Mouse (Mus musculus): ENCODE measurements at regions not wholly inside any gene's neighbourhood (a gene's known extent, or its start where the extent isn't known, plus 50 kb on each side); places are given as distances from the start of the nearest gene placed in this dataset.
"Not testable (repeated sequence)": the region's sequence is repeated elsewhere in the genome, so short reads cannot be mapped to it uniquely, and the experiment has no call there.

DNA sequence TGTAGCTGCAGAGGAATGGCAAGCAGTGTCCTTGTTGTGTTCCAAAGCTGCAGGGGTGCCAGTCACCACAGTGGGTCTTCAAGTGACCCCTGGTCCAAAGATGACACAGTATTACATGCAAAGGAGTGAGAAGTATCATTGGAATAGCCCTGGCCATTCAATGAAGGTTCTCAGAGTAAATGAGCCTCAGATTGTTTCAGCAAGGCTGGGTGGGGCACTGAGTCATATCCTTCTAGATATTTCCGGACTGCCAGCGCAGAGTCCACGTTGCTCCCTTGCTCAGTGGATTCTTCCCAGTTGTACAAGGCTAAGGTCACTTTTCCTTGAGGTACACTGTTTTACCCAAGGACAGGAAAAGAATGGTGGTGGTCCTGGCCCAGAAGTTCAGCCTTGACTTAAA is 319.2 kb upstream of the Irx1 start:
- DNase-seq, result no peak

DNA sequence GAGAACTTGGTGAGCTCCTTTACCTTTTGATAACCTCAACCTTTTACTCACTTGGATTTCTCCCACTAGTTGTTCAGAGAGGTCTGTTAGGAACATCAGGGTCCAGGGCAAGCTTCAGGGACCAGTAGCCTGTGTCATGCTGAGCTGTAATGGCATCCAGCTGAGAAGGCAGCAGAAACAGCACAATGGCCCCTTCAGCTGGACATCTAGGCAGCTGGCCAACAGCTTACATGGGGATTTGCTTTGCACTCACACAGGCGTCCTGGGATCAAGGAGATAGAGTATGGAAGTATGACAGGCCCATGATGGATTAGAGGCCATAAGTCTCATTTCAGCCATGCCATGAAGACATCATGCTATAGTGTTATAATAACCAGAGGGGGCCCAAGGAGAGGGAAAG is 320.2 kb upstream of the Irx1 start:
- no peak for DNase-seq

DNA sequence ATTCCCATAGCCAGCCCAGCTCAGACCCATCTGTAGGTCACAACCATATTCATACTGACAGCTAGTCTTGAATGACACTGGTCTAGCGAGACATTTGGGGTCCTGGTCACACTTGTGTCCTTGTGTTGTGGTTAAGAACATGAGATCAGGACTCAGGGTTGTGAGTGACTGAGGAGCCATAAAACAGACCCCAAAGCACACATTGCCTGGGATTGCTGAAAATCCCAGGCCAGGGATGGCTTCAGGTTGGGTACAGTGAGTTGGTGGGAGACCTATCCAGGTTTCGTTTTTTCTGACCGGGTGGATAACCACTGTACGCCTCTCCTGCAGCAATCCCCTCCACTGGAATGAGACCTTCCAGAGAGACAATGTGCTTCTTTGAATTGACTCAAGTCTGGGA is 322.8 kb upstream of the Irx1 start:
- no peak for DNase-seq

DNA sequence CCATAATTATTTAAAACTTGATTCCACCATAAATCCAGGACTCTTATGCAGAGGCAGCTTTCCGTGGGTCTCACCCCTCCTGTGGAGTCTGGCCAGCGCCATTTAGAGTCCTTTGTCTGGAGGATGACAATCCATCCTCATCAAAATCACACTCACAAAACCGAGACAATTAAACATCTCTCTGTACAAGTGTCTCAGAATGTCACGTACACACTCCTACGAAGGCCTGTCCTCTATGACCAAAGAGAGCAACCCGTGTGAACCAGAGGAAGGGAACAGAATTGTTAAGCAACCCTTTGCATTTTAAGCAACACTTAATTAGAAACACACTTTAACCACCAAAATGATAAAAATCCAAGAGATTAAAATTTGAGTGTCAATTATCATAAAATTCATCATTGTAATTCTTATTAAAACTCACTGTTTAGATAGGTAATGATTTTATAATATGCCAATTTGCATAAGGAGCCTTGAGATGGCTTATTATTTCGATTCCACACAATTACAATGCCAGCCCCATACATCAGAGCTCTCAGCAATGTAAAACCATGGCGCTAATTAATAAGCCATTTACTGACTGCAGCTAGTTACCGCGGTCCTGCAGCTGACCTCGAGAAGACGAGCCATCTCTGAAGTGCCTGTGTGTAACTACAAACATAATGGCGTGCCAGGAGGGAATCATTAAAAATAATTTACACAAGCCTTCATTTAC is 325.0 kb upstream of the Irx1 start:
- DNase-seq, result no peak

DNA sequence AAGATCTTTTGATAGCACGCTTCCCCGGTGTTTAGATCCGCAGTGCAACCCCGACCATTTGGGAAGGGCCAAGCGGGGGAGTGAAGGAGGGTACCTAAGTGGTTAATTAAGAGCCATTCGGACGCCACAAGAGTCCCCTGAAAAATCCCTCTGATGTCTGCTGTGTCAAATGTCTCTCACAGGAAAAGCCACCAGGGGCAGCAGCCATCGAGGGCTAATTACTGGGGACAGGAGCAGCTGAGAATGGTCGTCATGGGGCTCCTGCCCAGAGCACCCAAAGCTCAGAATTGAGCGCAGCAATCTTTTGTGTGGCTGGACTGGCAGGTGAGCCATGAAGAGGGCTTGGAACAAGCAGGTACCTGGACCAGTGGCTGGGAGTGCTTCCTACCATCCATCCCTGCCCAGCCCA is 325.6 kb upstream of the Irx1 start:
- no peak for DNase-seq

DNA sequence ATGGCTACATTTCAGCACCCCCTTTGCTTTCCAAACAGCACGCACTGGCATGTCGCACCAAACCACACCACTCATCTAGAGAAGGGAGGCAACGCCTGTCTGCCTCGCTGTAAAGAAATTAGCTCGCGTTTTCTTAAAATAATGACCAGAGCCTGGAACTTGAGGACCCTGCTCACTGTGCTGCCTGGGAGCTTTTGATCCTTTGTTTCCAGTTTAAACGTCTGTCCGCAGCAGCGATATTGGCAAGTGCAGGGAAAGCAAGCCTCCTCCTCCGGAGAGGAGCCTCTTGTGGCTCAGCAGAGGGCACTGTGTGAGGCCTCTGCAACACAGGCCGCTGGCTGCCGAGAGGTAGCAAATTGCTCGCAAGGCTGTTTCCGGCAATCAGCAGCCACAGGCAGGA is 328.8 kb upstream of the Irx1 start:
- DNase-seq, result no peak

DNA sequence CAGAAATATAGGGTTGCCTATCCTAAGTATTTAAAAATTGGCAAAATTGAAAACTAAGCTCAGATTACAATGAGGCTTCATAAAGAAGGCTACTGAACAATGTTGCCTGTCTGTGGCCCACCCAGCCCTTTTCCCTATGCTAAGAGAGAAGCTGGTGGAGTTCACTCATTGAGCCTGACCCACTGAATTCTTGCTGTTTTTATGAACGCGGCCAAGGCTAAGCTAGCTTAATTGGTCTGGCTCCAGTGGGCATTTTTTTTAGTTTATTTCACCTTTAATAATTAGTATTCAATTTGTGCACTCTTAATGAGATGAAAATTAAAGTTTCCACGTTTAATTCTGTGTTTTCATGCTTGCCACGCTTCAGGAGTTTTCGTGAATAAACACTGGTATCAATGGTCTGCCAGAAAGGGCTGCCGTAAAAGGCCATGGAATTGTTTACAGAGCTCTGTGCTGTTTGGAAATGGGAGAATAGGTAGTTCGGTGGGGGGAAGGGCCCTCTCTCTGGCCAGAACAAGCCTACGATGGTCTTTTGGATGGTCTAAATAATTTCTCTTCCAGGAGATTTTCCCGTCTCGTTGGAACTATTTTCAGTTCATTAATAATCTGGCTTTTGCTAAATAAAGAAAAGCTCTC is 329.7 kb upstream of the Irx1 start:
- DNase-seq, result no peak

DNA sequence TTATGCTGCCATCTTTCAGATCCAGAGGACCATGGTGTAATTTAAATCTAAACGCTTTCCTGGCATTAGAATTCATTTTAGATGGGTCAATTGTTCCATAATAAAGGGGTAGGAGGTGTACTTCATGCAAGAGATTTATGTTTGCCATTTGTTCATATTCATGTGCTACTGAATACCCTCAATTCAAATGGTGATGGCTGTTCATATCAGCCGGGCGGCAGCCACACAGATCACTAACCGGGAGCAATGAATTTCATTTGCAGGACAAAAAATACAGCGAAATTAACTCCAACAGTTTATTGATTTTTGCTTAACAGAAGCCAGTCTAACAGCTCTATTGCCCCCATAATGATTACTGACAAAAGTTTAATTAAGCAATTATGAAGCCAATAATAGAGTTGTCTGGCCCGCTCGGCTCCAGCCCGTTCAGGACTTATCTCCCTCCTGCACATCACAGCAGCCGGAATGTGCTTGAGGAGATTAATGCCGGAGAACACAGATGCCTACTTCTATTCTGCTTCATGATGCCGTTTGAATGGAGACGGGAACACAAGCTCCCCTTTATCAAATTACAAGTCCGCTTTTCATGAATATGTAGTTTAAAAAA is 330.3 kb upstream of the Irx2 start:
- DNase-seq, result no peak

DNA sequence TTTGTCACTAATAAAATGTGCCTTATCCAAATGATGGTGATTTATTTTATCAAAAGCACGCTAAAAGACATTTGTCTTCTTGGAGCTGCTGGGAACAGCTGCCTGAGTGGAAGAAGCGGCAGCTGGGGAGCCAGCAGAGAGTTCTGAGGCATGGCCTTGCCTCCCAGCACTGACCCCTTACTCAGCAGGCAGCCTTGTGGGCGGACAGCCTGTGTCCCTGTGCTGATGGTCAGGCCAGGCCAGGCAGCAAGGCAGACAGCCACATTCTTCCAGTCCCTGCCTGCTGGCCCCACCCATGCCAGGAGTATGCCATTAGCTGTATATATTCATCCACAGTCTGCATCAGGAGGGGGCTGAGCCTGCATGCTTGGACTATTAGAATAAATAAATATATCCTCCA is 329.0 kb upstream of the Irx2 start:
- DNase-seq, result no peak

DNA sequence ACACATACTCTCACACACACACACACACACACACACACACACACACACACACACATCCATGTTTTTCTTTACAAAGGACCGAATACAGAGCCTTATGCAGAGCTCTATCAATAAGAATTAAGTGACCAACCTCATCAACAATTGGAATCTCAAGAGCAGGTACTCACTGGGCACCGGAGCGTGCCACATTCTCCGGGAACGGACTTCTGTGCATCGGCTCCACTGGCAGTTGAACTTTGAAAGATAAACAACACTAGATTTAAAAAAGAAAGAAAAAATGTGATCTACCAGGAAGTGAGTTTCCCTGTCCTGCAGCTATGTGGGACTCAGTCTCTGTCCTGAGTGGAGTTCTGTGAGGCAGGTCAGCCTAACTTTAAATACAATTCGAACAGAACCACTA is 327.5 kb upstream of the Irx2 start:
- DNase-seq, result no peak

DNA sequence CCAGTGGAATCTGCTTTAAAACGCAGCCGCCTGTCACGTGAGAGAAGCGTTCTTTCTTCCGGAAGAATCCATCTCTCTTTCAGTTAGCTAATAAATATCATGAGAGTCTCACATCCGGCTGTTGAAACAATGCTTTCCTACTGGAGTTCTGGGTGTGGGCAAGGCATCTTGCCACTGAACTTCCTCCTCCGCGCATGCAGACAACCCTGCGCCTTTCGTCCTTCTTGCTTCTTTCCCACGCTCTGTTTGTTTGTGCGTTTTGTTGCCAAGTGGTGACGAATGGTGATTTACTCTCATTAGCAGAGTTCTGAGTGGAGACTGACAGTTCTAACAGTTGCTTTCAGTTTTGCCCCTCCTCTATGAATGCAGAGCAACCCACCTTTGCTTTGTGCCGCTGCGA is 326.8 kb upstream of the Irx2 start:
- DNase-seq, result no peak

DNA sequence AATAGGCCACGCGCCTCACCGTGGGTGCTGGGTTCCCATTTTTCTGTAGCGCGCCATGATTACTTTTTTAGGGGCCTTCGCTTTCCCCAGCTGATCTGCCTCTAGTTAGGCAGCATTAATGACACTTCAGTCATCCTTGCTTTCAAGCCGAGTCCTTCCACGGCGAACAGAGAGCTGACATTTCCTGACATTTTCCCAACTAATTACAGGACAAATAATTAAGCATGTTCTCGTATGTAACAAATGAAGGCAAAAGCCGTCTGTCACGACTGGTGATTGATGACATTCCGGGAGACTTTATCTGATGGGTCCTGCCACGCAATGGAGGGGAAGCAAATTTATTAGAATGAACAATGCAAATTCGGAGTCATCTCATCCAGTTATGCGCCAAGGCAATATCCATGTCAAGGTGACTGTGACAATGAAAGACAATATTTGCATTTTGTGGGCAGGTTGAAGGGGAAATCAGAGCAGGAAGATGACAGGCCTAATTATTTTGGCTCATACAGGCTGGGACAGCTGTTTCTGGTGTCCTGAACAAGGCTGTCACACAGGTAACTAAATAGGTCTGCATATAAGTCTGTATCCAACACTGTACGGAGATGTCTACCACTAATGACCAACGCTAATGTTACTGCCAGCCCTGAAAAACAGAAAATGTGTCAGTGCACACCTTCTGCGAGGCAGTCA is 326.0 kb upstream of the Irx2 start:
- no peak for DNase-seq

DNA sequence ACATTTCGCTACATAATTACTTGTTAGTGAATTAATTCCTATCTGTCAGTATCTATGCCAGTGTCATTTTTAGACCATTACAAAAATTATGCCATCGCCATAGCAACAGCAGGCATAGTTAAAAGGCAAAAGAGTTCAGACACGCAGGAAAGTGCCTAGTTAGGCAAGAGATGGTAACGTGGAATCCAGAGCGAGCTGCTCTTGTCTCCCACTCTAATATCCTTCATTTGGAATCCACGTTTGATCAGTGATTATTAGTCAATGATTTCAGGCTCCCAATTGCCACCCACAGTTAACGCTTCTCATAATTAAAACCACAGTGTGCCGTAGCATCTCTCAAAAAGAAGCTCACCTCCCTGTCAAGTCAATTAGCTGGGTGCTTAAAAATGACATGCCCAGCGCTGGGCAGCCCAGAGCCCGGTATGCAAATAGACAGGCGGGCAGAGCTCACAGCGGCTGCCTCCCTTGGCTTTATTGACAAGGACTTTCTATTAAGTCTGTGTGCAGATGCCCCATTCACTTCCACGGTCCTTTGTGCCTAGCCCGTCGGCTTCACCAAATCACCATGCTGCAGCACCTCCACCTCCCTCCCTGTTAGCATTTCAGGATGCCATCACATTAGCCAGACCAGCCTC is 325.4 kb upstream of the Irx2 start:
- no peak for DNase-seq

DNA sequence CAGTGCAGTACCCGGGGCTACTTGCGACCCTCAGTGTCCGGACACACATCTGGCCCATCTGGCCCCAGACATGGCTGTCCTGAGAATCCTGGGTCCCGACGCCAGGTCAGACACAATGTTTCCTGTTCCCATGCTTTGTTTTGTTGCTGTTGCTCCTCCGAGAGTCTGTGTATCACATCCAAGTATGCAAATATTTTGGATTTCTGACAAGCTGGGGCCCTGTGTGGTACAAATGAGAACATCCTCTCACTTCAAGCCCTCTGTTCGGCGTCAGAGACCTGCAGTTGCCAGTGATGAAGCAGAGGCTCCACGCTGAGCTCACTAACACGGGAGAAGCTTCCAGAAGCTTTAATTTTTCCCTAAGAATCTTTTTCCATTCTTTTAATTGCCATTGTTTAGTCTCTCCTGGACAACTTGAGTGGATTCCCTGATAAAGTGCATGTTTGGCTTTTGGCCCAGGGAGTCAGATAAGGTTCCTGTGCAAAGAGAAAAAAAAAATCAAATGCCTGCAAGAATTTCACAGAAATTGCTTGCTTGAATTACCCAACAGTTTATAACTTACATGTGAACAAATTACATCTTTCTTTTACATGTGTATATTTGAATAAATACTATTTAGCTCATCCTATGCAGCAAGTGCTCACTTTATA is 304.5 kb upstream of the Irx2 start:
- no peak for DNase-seq

DNA sequence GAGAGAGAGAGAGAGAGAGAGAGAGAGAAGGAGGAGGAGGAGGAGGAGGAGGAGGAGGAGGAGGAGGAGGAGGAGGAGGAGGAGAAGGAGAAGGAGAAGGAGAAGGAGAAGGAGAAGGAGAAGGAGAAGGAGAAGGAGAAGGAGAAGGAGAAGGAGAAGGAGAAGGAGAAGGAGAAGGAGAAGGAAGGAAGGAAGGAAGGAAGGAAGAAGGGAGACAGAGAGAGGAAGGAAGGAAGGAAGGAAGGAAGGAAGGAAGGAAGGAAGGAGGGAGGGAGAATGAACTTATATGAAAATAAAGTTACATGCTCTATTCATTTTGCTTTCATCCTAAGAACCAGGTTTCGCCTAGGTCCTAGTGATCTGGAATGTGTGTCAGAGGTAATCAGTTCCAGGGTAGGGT is 302.4 kb upstream of the Irx2 start:
- not testable (repeated sequence) for DNase-seq

DNA sequence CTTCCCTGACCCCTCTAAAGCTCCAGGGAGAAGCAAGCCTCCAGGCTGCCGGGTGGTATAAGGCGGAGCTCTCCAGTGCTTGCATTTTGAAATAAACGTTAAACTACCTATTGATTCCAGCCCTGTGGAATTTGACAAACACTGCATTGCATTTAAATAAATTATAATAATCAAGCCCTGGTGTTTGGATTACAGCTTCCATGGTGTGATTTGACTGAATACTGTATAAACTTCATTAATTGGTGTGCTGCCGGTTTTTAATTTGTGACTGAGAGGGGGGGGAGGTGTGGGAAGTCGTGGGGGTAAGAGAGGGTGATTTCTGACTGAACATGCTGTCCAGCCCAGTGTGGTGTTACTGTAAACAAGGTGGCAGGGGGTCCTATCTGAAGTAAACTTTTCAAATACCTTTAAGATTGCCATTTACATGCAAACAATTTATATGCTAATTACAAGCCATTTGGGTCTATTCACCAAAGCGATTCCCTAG is 282.9 kb upstream of the Irx2 start:
- no peak for DNase-seq

DNA sequence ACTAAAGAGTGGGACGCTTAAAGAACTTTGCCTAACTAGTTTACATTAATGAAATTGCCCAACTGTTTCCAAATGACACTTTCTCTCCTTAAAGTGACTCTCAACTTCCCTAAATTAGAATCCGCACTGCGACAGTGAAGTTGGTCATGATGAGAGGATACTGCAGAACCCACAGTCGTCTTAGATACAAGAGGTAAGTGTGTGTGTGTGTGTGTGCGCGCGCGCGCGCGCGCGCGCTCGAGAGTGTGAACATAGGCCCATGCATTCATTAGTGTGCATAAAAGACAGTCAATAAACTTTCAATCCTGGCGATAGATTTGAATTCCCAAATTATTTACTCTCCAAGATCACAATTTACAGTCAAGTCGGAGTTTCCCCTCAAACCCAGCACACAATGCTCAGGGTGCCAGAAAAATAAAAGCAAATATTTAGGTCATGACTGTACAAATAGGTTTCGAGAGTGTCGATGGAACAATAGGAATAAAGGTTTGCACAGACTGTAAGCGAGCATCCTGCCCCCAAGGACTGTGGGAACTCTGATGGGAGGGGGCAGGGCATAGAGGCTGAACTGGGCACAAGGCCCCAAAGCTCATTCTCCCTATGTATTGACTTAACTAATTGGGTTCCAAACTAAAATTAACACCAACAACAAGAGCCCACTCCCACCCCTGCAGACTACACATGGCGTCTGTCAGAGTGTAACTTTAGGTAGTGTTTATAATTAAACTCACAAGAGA is 282.2 kb upstream of the Irx2 start:
- no peak for DNase-seq

DNA sequence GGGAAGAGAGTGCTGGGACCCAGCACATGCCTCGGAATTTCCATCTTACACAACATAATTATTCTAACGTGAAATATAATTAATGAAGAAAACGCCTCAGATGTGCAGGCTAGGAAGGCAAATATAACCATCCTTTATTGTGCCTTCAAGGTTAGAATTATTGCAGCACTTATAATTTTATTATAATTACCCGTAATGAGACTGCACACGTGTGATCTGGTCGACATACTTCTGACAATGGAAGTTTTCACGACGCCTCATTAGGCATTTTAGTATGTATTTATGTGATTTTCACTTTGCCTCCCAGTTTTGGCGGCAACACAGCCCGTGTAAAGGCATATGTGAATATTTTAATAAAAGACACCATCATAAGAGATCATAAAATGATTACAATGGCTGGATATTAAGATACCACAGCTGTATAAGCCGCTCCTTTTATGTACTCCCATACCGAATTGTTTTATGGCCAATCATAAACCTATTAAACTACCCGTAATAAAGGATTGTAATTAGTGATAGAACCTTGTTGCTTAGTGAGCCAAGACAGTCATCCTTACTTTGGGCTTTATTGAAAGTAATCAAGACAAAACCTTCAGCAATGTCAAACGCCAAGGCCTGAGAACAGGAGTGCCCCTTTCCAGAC is 281.6 kb upstream of the Irx2 start:
- no peak for DNase-seq

DNA sequence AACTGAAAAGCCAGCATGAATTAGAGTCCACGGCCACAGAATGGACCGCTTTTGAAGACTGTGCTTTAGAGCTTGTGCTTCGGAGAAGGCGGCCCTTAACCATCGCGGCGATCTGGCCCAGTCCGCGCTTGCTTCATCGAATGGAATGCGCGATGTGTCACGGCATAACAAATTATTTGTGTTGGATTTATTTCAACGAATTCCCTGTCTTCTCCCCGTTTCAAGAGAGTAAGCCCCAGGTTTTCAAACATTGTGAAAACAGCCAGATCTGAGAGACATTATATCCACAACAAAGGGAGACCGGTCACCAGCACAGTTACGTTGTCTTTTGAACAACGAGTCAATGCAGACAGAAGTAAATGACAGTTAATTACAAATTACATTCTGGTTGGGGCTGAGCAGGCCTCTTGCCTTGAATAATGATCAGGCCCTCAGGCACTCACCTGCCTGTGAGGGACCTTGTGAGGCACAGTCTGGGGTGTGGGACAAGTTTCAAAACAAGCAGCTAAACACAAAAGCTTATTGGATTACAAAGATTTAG is 275.9 kb upstream of the Irx2 start:
- no peak for DNase-seq

DNA sequence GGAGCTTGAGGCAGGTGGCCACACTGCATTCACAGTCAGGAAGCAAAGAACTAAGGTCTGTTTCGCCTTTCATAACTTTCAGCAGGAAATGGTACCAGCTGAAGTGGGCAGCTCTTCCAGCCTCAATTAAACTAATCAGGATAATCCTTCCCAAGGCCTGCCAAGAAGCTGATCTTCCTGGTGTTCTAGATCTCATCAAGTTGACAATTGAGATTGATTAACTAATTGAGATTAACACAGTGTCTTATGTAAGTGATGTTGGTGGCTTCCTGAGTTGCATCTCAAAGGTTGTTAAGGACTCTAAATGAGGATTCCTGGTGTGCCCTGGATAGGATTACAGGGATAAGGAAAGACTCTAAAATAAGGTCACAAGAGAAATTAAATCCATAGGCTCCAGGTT is 273.3 kb upstream of the Irx2 start:
- no peak for DNase-seq

DNA sequence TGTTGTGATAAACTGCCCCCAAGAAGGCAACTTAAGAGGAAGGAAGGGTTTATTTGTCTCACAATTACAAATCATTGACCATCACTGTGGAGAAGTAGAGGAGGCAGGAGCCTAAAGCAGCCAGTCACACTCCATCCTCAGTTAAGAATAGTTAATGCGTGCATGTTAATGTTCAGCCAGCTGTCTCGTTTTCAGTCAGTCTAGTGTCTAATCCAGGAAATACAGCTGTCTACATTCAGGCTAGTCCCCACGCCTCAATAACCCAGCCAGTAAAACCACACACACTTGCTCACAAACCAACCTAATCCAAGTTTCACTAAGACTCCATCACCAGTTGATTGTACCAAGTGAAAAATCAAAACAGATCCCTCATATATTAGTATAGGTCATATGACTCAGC is 272.8 kb upstream of the Irx2 start:
- DNase-seq, result no peak

All from right cerebral cortex, adult 18-20 months (tissue).